Mouse (Mus musculus) retina, postnatal 1 day (tissue): ENCODE results near the gene Zscan4c.
"Not testable (repeated sequence)": the region's sequence is repeated elsewhere in the genome, so short reads cannot be mapped to it uniquely, and the experiment has no call there.

ENCODE experiments used
- DNase-seq: peaks from one replicate; pipeline ENCODE4 v3.0.0-alpha.2; 2012

The Zscan4c gene

GRCm38 (mm10) chr7:11005445-11005844 is at the start of gene Zscan4c:
Gene Zscan4c, plus strand, starts transcription at chr7:11005745.
- DNase-seq: not testable (repeated sequence)
